Mouse (Mus musculus): ENCODE data around the gene Ripor2. TPM values are rescaled to one million over a fixed set of nuclear protein-coding genes. Genes with fewer than 3 reads are reported as not detected.

Ripor2 gene
- 10 to 100 TPM; 69.2 to 71.9 TPM for total RNA-seq (2021)

DNA sequence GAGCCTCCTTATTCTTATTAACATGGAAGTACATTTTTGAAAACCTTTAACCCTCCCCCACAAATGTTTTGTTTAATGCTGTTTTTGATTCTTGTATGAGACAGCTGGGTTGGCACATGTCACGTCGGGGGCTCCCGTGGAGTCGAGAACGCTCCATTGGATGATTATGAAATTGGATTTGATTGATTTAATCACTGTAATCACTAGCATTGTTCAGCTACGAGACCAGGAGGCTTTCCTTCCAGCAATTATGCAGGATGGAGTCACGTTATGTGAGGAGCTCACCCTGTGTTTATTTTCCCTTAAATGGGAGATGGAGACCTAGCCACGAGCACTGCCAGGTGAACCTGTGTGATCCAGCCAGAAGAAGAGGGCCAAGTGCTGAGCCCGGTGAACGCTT lies at the start of gene Ripor2:
Ripor2 (plus strand) TSS at position 357 of the 400 bp plus-strand sequence.
- no peak for DNase-seq (ENCODE audit: extremely low spot score in 1 of 2, low spot score in 2 of 2)
- intact Hi-C loops (cut with DNase I), result no loop called here

DNA sequence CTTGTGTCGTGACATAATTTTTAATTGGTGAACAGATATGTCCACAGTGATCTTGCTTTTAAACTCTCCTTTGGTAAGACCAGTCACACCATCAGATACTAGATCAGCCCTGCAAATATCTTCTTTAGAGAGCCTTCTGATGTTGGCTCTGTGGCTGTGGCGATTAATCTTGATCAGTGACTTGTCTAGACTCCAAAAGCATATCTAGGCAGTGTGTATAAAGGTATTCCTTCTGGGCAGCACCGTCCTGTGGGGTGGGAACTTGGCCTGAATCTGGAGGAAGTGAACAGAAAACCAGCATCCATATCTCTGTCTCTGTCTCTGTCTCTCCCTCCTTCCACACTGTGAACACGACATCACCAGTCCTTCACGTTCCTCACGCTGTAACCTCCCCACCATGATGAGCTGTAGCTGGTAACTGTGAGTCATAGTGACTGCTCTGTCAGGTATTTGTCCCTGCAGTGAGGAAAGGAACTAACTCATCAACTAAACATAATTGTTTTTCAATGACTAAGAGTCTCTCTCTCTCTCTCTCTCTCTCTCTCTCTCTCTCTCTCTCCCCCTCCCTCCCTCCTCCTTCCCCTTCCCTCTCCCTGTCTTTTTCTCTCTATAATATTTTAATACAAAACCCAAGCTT lies 45.3 kb upstream of the Ripor2 start:
- DNase-seq (ENCODE audit: extremely low spot score in 1 of 2, low spot score in 2 of 2), result no peak
- intact Hi-C loops (cut with DNase I), result no loop called here

DNA sequence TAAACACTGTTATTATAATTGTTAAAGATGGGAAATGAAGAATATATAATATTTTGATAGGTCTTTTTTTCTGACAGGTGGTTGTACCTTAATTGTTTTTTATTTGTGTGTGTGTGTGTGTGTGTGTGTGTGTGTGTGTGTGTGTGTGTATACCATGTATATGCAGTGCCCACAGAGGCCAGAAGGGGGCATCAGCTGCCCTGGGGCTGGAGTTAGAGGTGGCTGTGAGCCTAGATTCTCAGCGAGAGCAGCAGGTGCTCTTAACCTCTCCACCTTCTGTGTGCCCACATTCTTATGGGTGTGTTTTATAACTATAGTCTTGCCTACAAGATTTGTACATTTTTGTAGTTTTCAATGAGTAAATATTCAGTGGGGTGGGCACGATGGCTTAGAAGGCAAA lies 44.0 kb upstream of the Ripor2 start:
- no peak for DNase-seq (ENCODE audit: extremely low spot score in 1 of 2, low spot score in 2 of 2)
- intact Hi-C loops (cut with DNase I), result no loop called here

DNA sequence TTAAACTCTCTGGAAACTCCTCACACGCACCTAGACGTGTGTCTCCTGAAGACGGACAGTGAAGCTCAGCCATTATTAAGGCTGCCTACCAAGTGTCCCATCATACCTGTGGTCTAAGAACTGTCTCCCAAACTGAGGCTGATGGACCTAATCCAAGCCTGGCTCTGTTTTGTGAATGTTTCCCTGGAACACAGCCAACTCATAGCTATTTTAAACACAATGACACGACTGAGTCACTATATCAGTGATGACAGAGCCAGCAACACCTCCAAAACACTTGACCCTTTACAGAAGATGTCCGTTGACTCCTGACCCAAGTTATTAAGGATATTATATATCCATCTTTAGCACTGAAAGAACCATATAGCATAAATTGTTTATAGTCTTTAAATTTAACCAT lies 43.0 kb upstream of the Ripor2 start:
- no peak for DNase-seq (ENCODE audit: extremely low spot score in 1 of 2, low spot score in 2 of 2)
- intact Hi-C loops (cut with DNase I), result no loop called here

DNA sequence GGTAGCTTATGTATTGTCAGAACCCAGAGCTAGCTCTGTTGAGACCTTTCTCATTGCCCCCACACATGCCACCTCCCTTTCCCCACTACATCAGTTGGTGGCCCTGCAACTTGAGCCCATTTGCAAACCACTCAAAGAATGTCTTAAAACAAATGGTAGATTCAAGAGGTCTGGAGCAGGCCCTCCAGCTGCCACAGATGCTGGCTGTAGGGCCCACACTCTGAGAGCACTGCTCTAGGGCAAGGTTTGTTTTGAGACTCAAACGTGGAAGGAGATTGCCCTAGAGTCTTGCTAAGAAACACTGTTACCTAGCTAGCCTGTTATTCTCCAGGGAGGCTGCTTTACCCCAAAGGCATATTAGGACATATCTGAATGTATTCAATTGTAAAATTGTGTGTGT lies 36.3 kb upstream of the Ripor2 start:
- intact Hi-C loops (cut with DNase I), result no loop called here
- no peak for DNase-seq (ENCODE audit: extremely low spot score in 1 of 2, low spot score in 2 of 2)

DNA sequence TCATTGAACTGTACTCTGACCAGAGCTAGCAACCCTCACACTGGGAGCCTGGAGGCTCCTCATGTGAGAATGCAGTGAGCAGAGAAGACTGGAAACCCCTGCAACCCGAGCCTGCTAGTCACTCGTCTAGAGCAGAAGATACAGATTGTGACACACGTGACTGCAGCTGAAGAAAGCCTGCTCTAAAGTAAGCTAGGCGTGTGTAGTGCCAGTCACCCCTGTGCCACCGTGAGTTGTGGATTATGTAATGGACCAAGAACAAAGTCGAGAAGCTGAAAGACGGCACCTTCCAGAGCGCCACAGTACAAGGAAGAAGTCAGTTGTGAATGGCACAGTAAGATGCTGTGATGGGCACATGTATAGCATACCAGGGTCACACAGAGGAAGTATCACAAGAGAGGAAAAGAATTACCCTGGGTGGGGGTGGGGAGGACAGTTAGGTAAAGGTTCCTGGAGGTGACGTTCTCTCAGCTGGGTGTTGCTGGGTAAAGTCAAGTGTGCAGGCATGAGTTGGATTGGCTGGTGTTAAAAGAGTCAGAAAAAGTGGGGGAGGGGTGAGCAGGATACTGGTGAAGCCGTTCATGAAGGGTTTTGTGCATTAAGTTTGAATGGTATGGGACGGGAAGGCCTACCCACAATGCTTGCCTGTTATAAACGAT lies 35.1 kb upstream of the Ripor2 start:
- DNase-seq (ENCODE audit: extremely low spot score in 1 of 2, low spot score in 2 of 2), result no peak

DNA sequence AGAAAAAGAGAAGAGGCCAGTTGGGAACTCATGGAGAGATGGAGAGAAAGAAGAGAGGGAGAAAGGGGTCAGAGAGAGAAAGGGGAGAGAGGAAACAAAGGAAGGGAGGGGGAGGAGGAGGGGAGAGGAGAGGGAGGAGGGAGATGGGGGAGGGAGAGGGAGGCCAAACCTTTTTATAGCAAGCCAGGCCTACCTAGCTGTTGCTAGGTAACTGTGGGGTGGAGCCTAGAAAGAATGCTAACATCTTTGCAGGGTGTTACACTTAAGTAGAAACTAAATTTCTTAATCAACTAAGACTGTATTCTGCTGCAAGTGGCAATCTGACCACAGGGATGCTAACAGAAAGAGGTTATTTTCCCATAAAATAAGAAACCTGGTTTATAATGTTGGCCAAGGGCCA lies 33.1 kb upstream of the Ripor2 start:
- intact Hi-C loops (cut with DNase I), result no loop called here
- DNase-seq (ENCODE audit: extremely low spot score in 1 of 2, low spot score in 2 of 2), result no peak

More for the DNA sequence above, 35.1 kb upstream of the Ripor2 start:
- intact Hi-C loops (cut with DNase I), result no loop called here

DNA sequence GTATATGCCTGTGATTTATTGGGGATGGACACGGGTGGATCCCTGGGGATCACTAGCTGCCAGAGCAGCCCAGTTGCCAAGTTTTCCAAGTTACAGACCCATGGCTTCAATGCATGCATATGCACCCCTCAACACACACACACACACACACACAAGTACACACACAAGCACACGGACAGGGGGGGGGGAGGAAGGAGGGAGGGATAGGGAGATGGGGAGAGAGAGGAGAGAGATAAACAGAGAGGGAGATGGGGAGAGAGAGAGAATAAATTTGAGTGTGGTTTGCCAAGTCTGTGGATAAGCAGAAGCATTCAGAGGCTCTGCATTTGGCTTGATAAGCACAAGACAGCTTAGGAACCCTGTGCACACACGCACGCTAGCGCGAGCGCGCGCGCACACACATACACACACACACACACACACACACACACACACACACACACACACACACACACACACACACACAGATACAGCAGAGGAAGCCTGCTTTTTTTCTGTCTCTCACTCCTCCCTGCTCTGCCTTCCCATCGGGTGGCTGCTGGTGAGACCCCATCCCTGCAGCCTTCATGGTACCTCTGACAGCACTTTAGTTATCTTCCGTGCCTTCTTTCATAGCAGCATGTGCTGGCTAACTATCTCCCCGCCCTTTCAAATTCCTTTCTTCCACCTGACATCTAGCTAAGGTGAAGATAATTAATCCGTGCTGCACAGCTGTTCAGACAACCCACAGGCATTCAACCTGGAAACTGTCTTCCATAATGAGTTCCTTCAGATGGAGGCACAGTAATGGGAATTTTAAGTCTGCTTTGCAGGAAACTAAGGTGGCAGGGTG lies 30.7 kb upstream of the Ripor2 start:
- DNase-seq (ENCODE audit: extremely low spot score in 1 of 2, low spot score in 2 of 2), result no peak
- intact Hi-C loops (cut with DNase I), result no loop called here

DNA sequence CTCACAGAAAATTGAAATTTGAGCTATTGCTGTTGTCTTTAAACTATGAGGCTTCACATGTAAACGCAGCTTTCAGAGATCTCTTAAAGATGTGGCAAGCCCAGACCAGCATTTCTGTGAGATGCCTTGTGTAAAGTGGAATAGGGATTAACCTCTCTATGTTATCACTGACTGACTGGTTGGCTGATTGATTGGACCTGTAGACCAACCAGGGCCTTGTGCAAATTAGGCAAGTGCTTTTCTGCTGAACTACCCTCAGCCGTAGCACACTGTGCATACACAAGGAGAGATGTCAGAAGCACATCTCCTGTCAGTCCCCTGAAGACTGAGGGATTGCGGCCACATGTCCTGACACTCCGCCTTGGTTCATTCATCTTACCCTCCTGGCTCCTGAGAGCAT lies 29.9 kb upstream of the Ripor2 start:
- intact Hi-C loops (cut with DNase I), result no loop called here
- no peak for DNase-seq (ENCODE audit: extremely low spot score in 1 of 2, low spot score in 2 of 2)

DNA sequence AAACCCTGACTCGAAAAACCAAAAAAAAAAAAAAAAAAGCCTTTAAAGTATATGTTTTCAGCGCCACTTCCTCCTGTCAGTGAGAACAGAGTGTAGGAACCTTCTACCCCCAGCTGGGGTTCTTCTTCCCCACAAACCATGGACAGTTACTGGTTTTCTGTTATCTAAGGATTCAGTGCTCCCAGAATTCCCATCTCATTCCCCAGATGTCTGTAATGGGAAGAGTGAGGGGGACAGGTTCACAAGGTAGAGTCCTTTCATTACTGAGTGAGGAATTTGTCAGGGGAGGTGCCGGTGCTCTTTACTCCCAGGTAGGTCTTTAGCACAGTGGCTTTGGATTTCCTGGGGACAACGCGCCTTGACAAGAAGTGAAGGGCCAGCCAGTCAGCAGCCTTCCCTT lies 20.6 kb upstream of the Ripor2 start:
- intact Hi-C loops (cut with DNase I), result no loop called here
- no peak for DNase-seq (ENCODE audit: extremely low spot score in 1 of 2, low spot score in 2 of 2)

DNA sequence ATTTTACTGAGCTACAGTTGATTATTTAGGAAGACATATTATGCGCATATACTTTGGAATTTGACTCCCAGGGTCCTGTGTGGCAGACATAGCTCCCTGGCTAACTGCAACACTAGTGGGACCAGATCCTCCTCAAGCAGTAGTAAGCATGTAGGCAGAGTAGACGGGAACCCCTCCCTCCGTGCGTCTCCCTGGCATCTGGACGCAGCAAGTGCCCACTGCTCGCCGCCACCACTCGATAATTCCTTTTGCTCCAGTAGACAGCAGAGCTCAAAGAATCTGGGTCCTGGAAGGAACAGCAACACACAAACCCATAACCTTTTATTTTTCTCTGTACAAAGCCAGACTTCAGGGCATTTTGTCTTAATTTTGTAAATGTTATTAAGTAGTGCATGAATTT lies 17.3 kb upstream of the Ripor2 start:
- intact Hi-C loops (cut with DNase I), result no loop called here
- no peak for DNase-seq (ENCODE audit: extremely low spot score in 1 of 2, low spot score in 2 of 2)

DNA sequence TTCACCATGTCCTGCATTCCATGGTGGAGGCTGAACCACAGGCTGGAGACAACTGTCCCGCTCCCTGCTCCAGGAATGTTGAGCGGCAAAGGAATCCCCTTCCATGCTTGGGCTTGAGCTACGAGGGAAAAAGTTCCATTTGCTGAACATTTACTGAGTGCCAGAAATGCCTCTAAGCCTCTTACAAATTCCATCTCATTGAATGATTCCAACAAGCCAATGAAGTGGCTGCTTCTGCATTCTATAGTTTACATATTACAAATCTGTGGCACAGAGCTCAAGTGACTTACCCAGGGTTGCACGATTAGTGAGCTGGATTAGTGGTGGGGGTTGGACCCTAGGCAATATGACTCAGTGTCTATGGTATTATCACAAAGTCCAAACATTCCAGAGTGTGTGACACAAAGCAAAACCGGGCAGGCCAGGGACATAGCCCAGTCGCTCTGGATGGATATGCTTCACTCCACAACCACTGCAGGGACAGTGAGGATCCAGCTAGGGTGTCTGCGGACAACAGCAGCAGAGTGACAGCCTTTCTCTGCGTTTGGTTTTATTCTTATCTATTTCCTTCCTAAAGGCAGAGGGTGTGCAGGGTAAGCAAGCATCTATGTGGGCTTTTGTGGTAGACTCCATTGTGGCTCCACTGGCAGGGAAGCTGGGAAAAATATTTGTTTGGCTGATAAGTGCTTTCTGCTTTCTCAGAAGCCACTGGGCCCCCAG lies 16.6 kb upstream of the Ripor2 start:
- intact Hi-C loops (cut with DNase I), result no loop called here
- DNase-seq (ENCODE audit: extremely low spot score in 1 of 2, low spot score in 2 of 2), result no peak

DNA sequence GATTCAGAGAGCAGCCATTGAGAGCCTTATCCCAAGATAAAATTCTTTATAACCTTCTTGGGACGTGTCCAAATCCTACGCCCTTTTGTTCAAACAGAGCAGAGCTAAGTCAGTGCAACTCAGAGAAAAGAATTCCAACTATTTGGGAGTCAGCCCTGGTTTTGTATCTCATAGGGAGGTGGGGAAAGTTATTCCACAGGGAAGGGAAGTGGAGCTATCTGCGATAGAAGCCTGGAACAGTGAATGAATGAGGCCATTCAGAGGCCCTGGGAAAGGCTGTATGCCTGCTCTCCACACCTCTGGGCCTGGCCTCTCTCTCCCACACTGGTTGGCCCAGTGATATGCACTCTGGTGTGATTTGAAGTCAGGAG lies 16.1 kb upstream of the Ripor2 start:
- intact Hi-C loops (cut with DNase I), result no loop called here
- no peak for DNase-seq (ENCODE audit: extremely low spot score in 1 of 2, low spot score in 2 of 2)

DNA sequence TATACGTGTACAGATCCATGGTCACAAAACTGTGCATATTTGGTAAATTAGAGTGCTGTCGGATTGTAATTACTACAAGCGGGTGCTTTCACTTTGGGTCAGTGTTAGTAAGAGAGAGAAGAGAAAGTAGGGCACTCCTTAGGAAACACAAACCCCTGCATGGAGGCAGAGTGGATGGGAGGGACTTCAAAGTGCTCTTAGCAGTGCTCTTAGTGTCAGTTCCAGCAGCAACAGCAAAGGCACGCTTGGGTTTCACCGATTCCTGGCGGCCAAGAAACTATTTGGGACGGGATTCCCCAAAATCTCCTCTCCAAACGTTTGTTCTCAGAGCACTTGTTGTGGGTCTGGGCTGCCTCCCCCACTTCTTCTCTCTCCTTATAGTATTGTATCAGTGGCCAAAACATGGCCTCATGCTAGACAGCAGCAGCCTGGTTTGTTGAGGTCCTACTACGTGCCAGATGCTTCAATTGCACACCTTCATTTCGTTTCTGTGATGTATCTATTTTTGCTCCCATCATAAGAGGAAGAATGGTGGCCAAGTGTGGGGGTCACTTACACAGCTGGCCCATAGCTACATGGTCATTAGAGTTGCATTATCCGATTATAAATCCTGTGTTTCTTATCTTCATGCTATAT lies 14.7 kb upstream of the Ripor2 start:
- intact Hi-C loops (cut with DNase I), result no loop called here
- DNase-seq (ENCODE audit: extremely low spot score in 1 of 2, low spot score in 2 of 2), result no peak

DNA sequence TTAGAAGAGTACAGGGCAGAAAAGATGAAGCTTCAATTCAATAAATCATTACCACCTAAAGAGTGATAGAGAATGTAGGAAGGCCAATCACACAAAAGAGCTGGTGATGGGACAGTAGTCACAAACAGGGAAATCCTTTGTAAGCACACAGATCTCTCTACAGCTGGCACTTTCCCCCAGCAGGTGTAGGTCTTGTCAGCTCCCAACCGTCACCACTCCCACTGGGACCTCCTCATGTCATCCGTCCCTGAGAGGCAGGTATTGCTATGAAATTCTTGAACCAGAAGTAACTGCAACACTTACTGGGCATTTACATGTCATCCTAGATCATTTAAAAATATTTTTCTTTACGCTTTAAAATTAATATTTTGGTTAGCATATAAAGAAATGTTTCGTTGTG lies 12.9 kb upstream of the Ripor2 start:
- DNase-seq (ENCODE audit: extremely low spot score in 1 of 2, low spot score in 2 of 2), result no peak

DNA sequence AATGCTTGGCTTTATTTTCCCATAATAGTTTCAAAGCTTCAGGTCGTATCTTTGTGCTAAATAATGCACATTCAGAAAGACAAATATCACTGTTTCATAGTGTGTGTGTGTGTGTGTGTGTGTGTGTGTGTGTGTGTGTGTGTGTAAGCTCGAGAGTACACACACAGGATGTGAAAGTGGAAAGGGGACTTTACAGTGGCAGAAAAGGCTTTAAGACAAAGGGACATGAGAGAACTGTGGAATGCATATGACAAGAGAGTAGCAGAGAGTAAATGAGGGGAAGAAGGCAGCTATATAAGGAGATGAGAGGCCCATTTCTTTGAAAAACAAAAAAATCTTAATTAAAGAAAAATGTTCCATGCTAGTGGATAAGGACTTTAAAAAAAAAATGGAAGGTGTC lies 11.3 kb upstream of the Ripor2 start:
- intact Hi-C loops (cut with DNase I), result no loop called here
- DNase-seq (ENCODE audit: extremely low spot score in 1 of 2, low spot score in 2 of 2), result no peak

More for the DNA sequence above, 12.9 kb upstream of the Ripor2 start:
- intact Hi-C loops (cut with DNase I), result no loop called here

DNA sequence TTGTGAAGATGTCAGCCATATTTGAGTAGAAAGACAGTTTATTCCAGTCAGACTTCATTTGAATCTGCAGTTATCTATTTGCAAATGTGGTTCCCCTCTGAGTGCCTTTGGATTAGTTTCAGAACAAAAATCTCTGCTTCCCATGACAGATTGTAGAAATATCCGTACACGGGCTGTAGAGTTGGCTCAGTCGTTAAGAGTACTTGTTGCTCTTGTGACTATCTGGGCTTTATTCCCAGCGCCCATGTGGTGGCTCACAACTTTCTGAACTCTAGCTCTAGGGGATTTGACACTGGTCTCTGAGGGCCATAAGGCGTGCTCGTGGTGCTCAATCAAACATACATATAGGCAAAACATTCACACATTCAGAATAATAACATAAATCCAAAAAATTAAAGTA lies 10.1 kb upstream of the Ripor2 start:
- no peak for DNase-seq (ENCODE audit: extremely low spot score in 1 of 2, low spot score in 2 of 2)
- intact Hi-C loops (cut with DNase I), result no loop called here

DNA sequence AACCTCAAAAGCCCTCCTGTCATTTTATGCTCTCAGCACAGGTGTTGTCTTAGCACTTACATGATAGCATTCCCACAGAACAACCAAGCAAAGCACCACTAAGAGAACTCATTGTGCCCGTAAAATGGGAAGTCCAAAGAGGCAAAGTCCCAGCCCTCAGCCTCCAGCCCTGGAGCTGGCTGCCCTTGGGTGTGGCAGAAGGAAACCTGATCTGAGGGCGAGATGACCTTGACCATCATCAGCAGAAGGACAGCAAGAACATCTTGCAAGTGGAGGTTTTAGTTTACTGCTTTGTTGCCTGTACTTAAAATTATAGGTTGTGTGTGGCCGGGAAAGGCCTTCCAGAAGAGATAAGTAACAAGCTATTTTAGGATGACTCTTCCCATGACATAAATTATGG lies 6.9 kb upstream of the Ripor2 start:
- intact Hi-C loops (cut with DNase I), result no loop called here
- DNase-seq (ENCODE audit: extremely low spot score in 1 of 2, low spot score in 2 of 2), result no peak

Measured in left cerebral cortex, postnatal 10 days (tissue).